Mouse (Mus musculus) erythroblast, embryonic 14.5 days (primary cell): ENCODE results near the gene Nmb.
"Not testable (repeated sequence)": the region's sequence is repeated elsewhere in the genome, so short reads cannot be mapped to it uniquely, and the experiment has no call there.

Experiments
- GATA1 ChIP-seq: IDR thresholded peaks from 2 replicates; pipeline ENCODE4 v1.6.1; 2012; ENCODE audit warnings: low read length, inconsistent platforms, mixed read lengths
- TAL1 ChIP-seq: IDR thresholded peaks from 3 replicates; pipeline ENCODE4 v1.6.1; 2012; ENCODE audit warnings: low read length, inconsistent platforms, mixed read lengths

DNA sequence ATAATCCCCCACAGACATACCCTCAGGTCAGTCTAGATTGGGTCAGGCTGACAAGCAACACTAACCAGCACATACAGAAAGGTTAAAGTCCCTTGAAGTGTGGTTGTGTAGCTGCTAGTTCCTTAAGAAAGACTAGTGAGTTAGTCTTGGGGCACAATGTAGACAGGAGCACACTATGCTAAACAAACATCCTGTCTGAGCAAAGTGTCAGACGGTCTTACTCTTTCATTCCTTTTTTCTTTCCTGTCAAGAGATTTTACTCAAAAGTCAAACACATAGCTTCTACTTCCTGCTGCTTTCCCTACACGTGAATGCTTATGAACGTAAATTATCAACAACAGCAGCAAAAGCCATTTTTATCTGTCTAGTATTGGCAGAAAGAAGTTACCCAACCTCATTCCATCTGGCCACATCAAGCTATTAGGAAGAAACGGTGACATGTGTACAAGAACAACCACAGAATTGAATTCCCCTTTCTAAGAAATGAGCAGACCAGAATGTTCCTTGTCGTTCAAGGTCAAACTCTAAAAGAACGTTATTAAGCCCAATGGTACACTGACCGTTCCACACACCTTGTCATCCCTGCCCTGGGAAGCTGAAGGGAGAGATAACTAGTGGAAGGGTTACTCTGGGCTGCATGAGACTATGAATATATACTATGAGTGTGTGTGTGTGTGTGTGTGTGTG is 31.9 kb upstream of the Nmb start:
- TF ChIP-seq GATA1, TAL1: not testable (repeated sequence)
